ENCODE assay signal across 9 mouse cellular contexts in genomic region chr15:79834881-79835260, GRCm38 (mm10). TPM values are rescaled to one million over a fixed set of nuclear protein-coding genes. Genes with fewer than 3 reads are reported as not detected.
DNase-seq lines count a peak whose midpoint lies in the region; ATAC-seq and TF ChIP-seq lines count a peak whose summit lies in the region.
"Had no signal": no experiment of that assay in that cellular context is flagged by ENCODE, and none has a peak within 500 bp of the region (broad histone marks: within the 10 kb centered on the region; RNA-seq: fewer than 3 reads in every experiment).

No protein-coding gene starts in this region.

- peaks cover 5% of the 10 kb centered on the region; the same call in 1 of the 2 replicates for H3K27me3 ChIP-seq in heart, embryonic 10.5 days (ENCODE audit: insufficient read depth, poor library complexity, severe bottlenecking)
- H3K27me3 ChIP-seq in ES-Bruce4 (ENCODE audit: control insufficient read depth, insufficient read depth, low read length, poor library complexity, severe bottlenecking): no peaks in the 10 kb centered on the region
- H3K27me3 ChIP-seq in hindbrain, embryonic 10.5 days (ENCODE audit: insufficient read depth, poor library complexity, severe bottlenecking): no peaks in the 10 kb centered on the region
- peaks cover 2% of the 10 kb centered on the region; the same call in 1 of the 2 replicates for H3K27me3 ChIP-seq in liver, postnatal 0 days (ENCODE audit: insufficient read depth, low read length)

- peak overlapping the region; percentile 95; the same call in 1 of the 2 replicates for H3K27ac ChIP-seq in heart, embryonic 10.5 days
- no peak overlapping the region for H3K27ac ChIP-seq in ES-Bruce4 (ENCODE audit: insufficient read depth, low read length)
- H3K27ac ChIP-seq in hindbrain, embryonic 10.5 days: peak overlapping the region; percentile 97
- H3K27ac ChIP-seq in liver, postnatal 0 days (ENCODE audit: low read depth): no peak overlapping the region

- intact Hi-C loops in heart, postnatal 14 days (cut with DNase I): loop anchor here (1.0 to 5.0 kb wide), 3 partner anchors 48 to 247 kb away; no protein-coding TSS in a partner anchor

- H3K36me3 ChIP-seq in heart, embryonic 10.5 days: peaks cover 6% of the 10 kb centered on the region; the same call in 1 of the 2 replicates
- no peaks in the 10 kb centered on the region; the same call in 1 of the 2 replicates for H3K36me3 ChIP-seq in ES-Bruce4 (ENCODE audit: control insufficient read depth, insufficient read depth, low read length, poor library complexity, severe bottlenecking)
- peaks cover 8% of the 10 kb centered on the region for H3K36me3 ChIP-seq in hindbrain, embryonic 10.5 days
- no peaks in the 10 kb centered on the region for H3K36me3 ChIP-seq in liver, postnatal 0 days (replicated peaks; ENCODE audit: insufficient read depth, low read length)

- no peaks in the 10 kb centered on the region for H3K9me3 ChIP-seq in heart, embryonic 10.5 days
- H3K9me3 ChIP-seq in ES-Bruce4 (replicated peaks; ENCODE audit: control insufficient read depth, insufficient read depth, low read length, poor library complexity, severe bottlenecking): no peaks in the 10 kb centered on the region
- H3K9me3 ChIP-seq in hindbrain, embryonic 10.5 days: no peaks in the 10 kb centered on the region
- H3K9me3 ChIP-seq in liver, postnatal 0 days (ENCODE audit: low read length): no peaks in the 10 kb centered on the region

- H3K4me1 ChIP-seq in heart, embryonic 10.5 days: peaks cover 24% of the 10 kb centered on the region
- no peaks in the 10 kb centered on the region for H3K4me1 ChIP-seq in ES-Bruce4 (ENCODE audit: control insufficient read depth, insufficient read depth, low read length)
- H3K4me1 ChIP-seq in hindbrain, embryonic 10.5 days (replicated peaks): peaks cover 52% of the 10 kb centered on the region
- peaks cover 4% of the 10 kb centered on the region; the same call in 1 of the 2 replicates for H3K4me1 ChIP-seq in liver, postnatal 0 days (ENCODE audit: insufficient read depth)

- 0 out of 2 replicates have a peak overlapping the region, but pooled peaks have one; percentile 91 for H3K4me2 ChIP-seq in liver, postnatal 0 days (ENCODE audit: low read depth, low read length)

- WGBS in heart, embryonic 10.5 days: 64% methylated on average over 9 of the region's 9 CpGs
- 58% methylated on average over 9 of the region's 9 CpGs for WGBS in hindbrain, embryonic 10.5 days
- WGBS in liver, postnatal 0 days (ENCODE audit: insufficient replicate concordance): 69% methylated on average over 9 of the region's 9 CpGs

- H3K4me3 ChIP-seq in heart, embryonic 10.5 days: peak overlapping the region; percentile 74
- no peak overlapping the region for H3K4me3 ChIP-seq in ES-Bruce4 (ENCODE audit: low read depth, low read length)
- peak overlapping the region; percentile 86 for H3K4me3 ChIP-seq in hindbrain, embryonic 10.5 days
- H3K4me3 ChIP-seq in liver, postnatal 0 days (ENCODE audit: low read depth, low read length): no peak overlapping the region

- peak overlapping the region; percentile 2 for H3K9ac ChIP-seq in ES-Bruce4 (ENCODE audit: low read depth, poor library complexity, severe bottlenecking)
- no peak overlapping the region for H3K9ac ChIP-seq in liver, postnatal 0 days (replicated peaks)

- ATAC-seq in liver, postnatal 0 days: no peak

- TF ChIP-seq CTCF in ES-Bruce4 (IDR thresholded peaks at IDR 0.05; ENCODE audit: low read depth, low read length): no peak
- TF ChIP-seq CTCF in liver, postnatal 0 days (IDR thresholded peaks at IDR 0.05; ENCODE audit: low read depth): no peak

- no peak for TF ChIP-seq EP300 in ES-Bruce4 (IDR thresholded peaks at IDR 0.05; ENCODE audit: insufficient read depth, low read depth, low read length)
- no peak for TF ChIP-seq EP300 in liver, postnatal 0 days (IDR thresholded peaks at IDR 0.05; ENCODE audit: low read depth)

- no peak for DNase-seq in heart, embryonic 10.5 days (ENCODE audit: low spot score)
- no peak for DNase-seq in heart, postnatal 14 days
- no peak for DNase-seq in hindbrain, embryonic 10.5 days (ENCODE audit: low spot score)
- DNase-seq in liver, postnatal 0 days: no peak
- no peak for DNase-seq in retina, postnatal 1 day
- no peak for DNase-seq in frontal cortex, postnatal 10 days (ENCODE audit: low spot score in 2 of 2)
- DNase-seq in layer of hippocampus, adult 11-12 months (ENCODE audit: low spot score): no peak

- TF ChIP-seq POLR2A in ES-Bruce4 (IDR thresholded peaks at IDR 0.05; ENCODE audit: insufficient read depth, low read length): no peak

RNA-seq across cellular contexts. Expression of gene Cbx6, which starts 0.4 kb away (rescaled TPM):
- 18.9 and 27.1 TPM in 2 replicates for polyA plus RNA-seq in heart, embryonic 10.5 days (2016; fragmentation: Nextera tagmentation; extraction: Ambion mirVana)
- 10 to 100 TPM; 35.4 to 36.8 TPM for total RNA-seq in heart, postnatal 14 days (2021)
- 25.7 and 28.7 TPM in 2 replicates for polyA plus RNA-seq in ES-Bruce4 (2011; ENCODE audit: insufficient read depth, insufficient read length, low read depth, missing spikeins)
- 20.7 and 26.1 TPM in 2 replicates for polyA plus RNA-seq in hindbrain, embryonic 10.5 days (2016; fragmentation: Nextera tagmentation; extraction: Ambion mirVana)
- polyA plus RNA-seq in liver, postnatal 0 days (2015; fragmentation: Nextera tagmentation; extraction: Ambion mirVana): 3.9 and 4.4 TPM in 2 replicates

RNA-seq across cellular contexts. Expression of gene Npcd, which starts 0.8 kb away (rescaled TPM):
- not detected in 2 replicates for polyA plus RNA-seq in heart, embryonic 10.5 days (2016; fragmentation: Nextera tagmentation; extraction: Ambion mirVana)
- under 1 TPM in 1 of 2 experiments, not detected in 1; 0.31 TPM for total RNA-seq in heart, postnatal 14 days (2021)
- 1.2 TPM in 1 of 2 replicates, not detected in the other for polyA plus RNA-seq in ES-Bruce4 (2011; ENCODE audit: insufficient read depth, insufficient read length, low read depth, missing spikeins)
- polyA plus RNA-seq in hindbrain, embryonic 10.5 days (2016; fragmentation: Nextera tagmentation; extraction: Ambion mirVana): 0.14 and 0.17 TPM in 2 replicates
- not detected in 2 replicates for polyA plus RNA-seq in liver, postnatal 0 days (2015; fragmentation: Nextera tagmentation; extraction: Ambion mirVana)
- total RNA-seq: megakaryocyte, adult 5-6 weeks had no signal

RNA-seq across cellular contexts. Expression of gene Nptxr, which starts 30.3 kb away (rescaled TPM):
- polyA plus RNA-seq in heart, embryonic 10.5 days (2016; fragmentation: Nextera tagmentation; extraction: Ambion mirVana): 1.1 and 1.2 TPM in 2 replicates
- 1 to 10 TPM; 2.1 to 2.6 TPM for total RNA-seq in heart, postnatal 14 days (2021)
- 8.0 and 9.7 TPM in 2 replicates for polyA plus RNA-seq in ES-Bruce4 (2011; ENCODE audit: insufficient read depth, insufficient read length, low read depth, missing spikeins)
- 2.2 and 4.6 TPM in 2 replicates for polyA plus RNA-seq in hindbrain, embryonic 10.5 days (2016; fragmentation: Nextera tagmentation; extraction: Ambion mirVana)
- 0.09 and 0.13 TPM in 2 replicates for polyA plus RNA-seq in liver, postnatal 0 days (2015; fragmentation: Nextera tagmentation; extraction: Ambion mirVana)

RNA-seq across cellular contexts. Expression of gene Apobec3, which starts 56.6 kb away (rescaled TPM):
- polyA plus RNA-seq in heart, embryonic 10.5 days (2016; fragmentation: Nextera tagmentation; extraction: Ambion mirVana): 9.5 and 10.2 TPM in 2 replicates
- 10 to 100 TPM; 13.0 to 14.4 TPM for total RNA-seq in heart, postnatal 14 days (2021)
- 98.9 and 114 TPM in 2 replicates for polyA plus RNA-seq in ES-Bruce4 (2011; ENCODE audit: insufficient read depth, insufficient read length, low read depth, missing spikeins)
- polyA plus RNA-seq in hindbrain, embryonic 10.5 days (2016; fragmentation: Nextera tagmentation; extraction: Ambion mirVana): 6.9 and 9.0 TPM in 2 replicates
- polyA plus RNA-seq in liver, postnatal 0 days (2015; fragmentation: Nextera tagmentation; extraction: Ambion mirVana): 34.6 and 38.1 TPM in 2 replicates

RNA-seq across cellular contexts. Expression of gene Dnal4, which starts 57.2 kb away (rescaled TPM):
- 37.3 and 48.0 TPM in 2 replicates for polyA plus RNA-seq in heart, embryonic 10.5 days (2016; fragmentation: Nextera tagmentation; extraction: Ambion mirVana)
- 10 to 100 TPM; 21.6 to 22.2 TPM for total RNA-seq in heart, postnatal 14 days (2021)
- 15.7 and 19.9 TPM in 2 replicates for polyA plus RNA-seq in ES-Bruce4 (2011; ENCODE audit: insufficient read depth, insufficient read length, low read depth, missing spikeins)
- polyA plus RNA-seq in hindbrain, embryonic 10.5 days (2016; fragmentation: Nextera tagmentation; extraction: Ambion mirVana): 68.0 and 83.0 TPM in 2 replicates
- 9.7 and 10.2 TPM in 2 replicates for polyA plus RNA-seq in liver, postnatal 0 days (2015; fragmentation: Nextera tagmentation; extraction: Ambion mirVana)

Comparison
In these comparisons a context has a peak if more than half of its experiments do, and no peak if none do; other contexts are left out.
1. H3K27ac ChIP-seq: peak in heart, embryonic 10.5 days (single experiment) and hindbrain, embryonic 10.5 days (single experiment); none in ES-Bruce4 (single experiment) and liver, postnatal 0 days (single experiment).
2. H3K4me3 ChIP-seq: peak in heart, embryonic 10.5 days (single experiment) and hindbrain, embryonic 10.5 days (single experiment); none in ES-Bruce4 (single experiment) and liver, postnatal 0 days (single experiment).